8 mouse cellular contexts compared by ENCODE assay signal in the genomic region with DNA sequence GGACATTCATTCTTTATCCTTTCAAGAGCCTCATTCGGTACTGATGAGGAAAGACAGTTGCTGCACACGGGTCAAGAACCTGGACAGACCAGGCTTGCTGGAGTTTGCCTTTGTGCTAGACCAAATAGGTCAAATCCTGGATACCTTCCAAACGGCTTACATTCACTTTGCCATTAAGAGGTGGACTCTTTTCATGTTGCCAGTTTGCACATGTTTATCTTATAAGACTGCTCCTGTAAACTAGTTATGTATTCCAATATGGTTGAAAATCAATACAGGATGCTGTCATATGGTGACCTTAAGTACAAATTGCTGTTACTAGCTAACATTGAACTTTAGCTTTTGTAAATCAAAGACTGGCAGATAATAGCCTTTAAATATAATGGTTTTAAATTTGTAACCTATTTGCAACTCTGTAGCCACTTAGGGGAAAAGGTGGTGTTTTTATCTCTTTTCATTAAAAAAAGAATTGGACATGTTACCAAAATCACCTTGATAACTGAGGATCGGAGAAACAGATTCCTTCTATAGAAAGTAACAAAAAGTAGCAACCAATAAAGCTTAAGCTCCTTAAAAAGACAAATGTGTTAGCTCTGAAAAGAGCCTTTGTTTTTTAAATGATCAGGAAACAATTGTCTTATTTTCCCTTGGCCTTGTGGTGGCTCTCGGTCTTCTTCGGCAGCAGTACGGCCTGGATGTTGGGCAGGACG. TPM values are rescaled to one million over a fixed set of nuclear protein-coding genes. Genes with fewer than 3 reads are reported as not detected.
DNase-seq lines count a peak whose midpoint lies in the region; ATAC-seq and TF ChIP-seq lines count a peak whose summit lies in the region.

No protein-coding gene starts in this region.

- H3K27me3 ChIP-seq in heart, embryonic 10.5 days (ENCODE audit: insufficient read depth, poor library complexity, severe bottlenecking) = no peaks in the 10 kb centered on the region
- no peaks in the 10 kb centered on the region for H3K27me3 ChIP-seq in forebrain, postnatal 0 days (ENCODE audit: insufficient read depth, low read length)
- no peaks in the 10 kb centered on the region for H3K27me3 ChIP-seq in liver, embryonic 14.5 days (ENCODE audit: control insufficient read depth, insufficient read depth, low read length)
- H3K27me3 ChIP-seq in testis, adult 2 months (ENCODE audit: control insufficient read depth, insufficient read depth, low read length) = no peaks in the 10 kb centered on the region

- H3K4me3 ChIP-seq in heart, embryonic 10.5 days = peak overlapping the region; percentile 54
- peak overlapping the region; percentile 39 for H3K4me3 ChIP-seq in forebrain, postnatal 0 days (ENCODE audit: low read depth, low read length)
- H3K4me3 ChIP-seq in liver, embryonic 14.5 days (ENCODE audit: insufficient read depth in 1 of 2, low read depth in 2 of 2, low read length in 2 of 2) = peak overlapping the region; percentile 56 to 69
- H3K4me3 ChIP-seq in testis, adult 2 months (ENCODE audit: control insufficient read depth, low read depth, low read length) = peak overlapping the region; percentile 73

- 12% methylated on average over 8 of the region's 8 CpGs for WGBS in heart, embryonic 10.5 days
- 2% methylated on average over 8 of the region's 8 CpGs for WGBS in forebrain, postnatal 0 days
- WGBS in liver, embryonic 14.5 days (ENCODE audit: insufficient replicate concordance) = 4% methylated on average over 8 of the region's 8 CpGs

- H3K4me1 ChIP-seq in heart, embryonic 10.5 days = peaks cover 28% of the 10 kb centered on the region
- peaks cover 17% of the 10 kb centered on the region for H3K4me1 ChIP-seq in forebrain, postnatal 0 days (ENCODE audit: insufficient read depth)
- H3K4me1 ChIP-seq in liver, embryonic 14.5 days (replicated peaks; ENCODE audit: control insufficient read depth in 2 of 2, insufficient read depth in 2 of 2, low read length in 1 of 2) = peaks cover 28 to 32% of the 10 kb centered on the region in 2 experiments
- peaks cover 7% of the 10 kb centered on the region for H3K4me1 ChIP-seq in testis, adult 2 months (ENCODE audit: control insufficient read depth, insufficient read depth, low read length)

- H3K9me3 ChIP-seq in heart, embryonic 10.5 days = no peaks in the 10 kb centered on the region
- no peaks in the 10 kb centered on the region for H3K9me3 ChIP-seq in forebrain, postnatal 0 days (ENCODE audit: low read length)
- no peaks in the 10 kb centered on the region for H3K9me3 ChIP-seq in liver, embryonic 14.5 days (ENCODE audit: control insufficient read depth, low read length)

- TF ChIP-seq POLR2A in testis, adult 2 months (IDR thresholded peaks at IDR 0.05; ENCODE audit: control insufficient read depth, low read depth, low read length) = no peak

- H3K4me2 ChIP-seq in forebrain, postnatal 0 days (ENCODE audit: low read depth) = peak overlapping the region; percentile 62
- peak overlapping the region; percentile 90 for H3K4me2 ChIP-seq in liver, embryonic 14.5 days (ENCODE audit: low read depth)

- no peaks in the 10 kb centered on the region for H3K36me3 ChIP-seq in heart, embryonic 10.5 days
- H3K36me3 ChIP-seq in forebrain, postnatal 0 days (ENCODE audit: insufficient read depth) = no peaks in the 10 kb centered on the region
- no peaks in the 10 kb centered on the region for H3K36me3 ChIP-seq in liver, embryonic 14.5 days (replicated peaks; ENCODE audit: control insufficient read depth, insufficient read depth, low read depth)
- no peaks in the 10 kb centered on the region for H3K36me3 ChIP-seq in testis, adult 2 months (ENCODE audit: control insufficient read depth, insufficient read depth, low read length)

- ATAC-seq in forebrain, postnatal 0 days = no peak
- ATAC-seq in liver, embryonic 14.5 days (ENCODE audit: insufficient read depth) = no peak

- TF ChIP-seq EP300 in liver, embryonic 14.5 days (IDR thresholded peaks at IDR 0.05; ENCODE audit: low read depth) = 0 out of 2 replicates have a peak, but pooled peaks have one; percentile 30

- no peak for TF ChIP-seq CTCF in forebrain, postnatal 0 days (IDR thresholded peaks at IDR 0.05; ENCODE audit: low read depth)
- TF ChIP-seq CTCF in liver, embryonic 14.5 days (IDR thresholded peaks at IDR 0.05; ENCODE audit: low read depth) = no peak
- TF ChIP-seq CTCF in testis, adult 2 months (IDR thresholded peaks at IDR 0.05; ENCODE audit: control insufficient read depth, insufficient read depth, insufficient replicate concordance, low read depth, low read length) = no peak

- DNase-seq in heart, embryonic 10.5 days (ENCODE audit: low spot score) = peak; percentile 50
- no peak for DNase-seq in heart, adult 9 months (ENCODE audit: low spot score in 2 of 2)
- peak; percentile 56 for DNase-seq in NIH3T3 (ENCODE audit: low read depth)
- no peak for DNase-seq in forebrain, postnatal 0 days
- peak in 1 of 3 experiments; percentile 64 for DNase-seq in liver, embryonic 14.5 days (ENCODE audit: low read depth in 3 of 3, low spot score in 3 of 3)
- DNase-seq in right cerebral cortex, postnatal 36 days (ENCODE audit: low spot score in 2 of 2) = no peak
- DNase-seq in cerebellum, adult 18-20 months = no peak

- peak overlapping the region; percentile 84 for H3K27ac ChIP-seq in heart, embryonic 10.5 days
- H3K27ac ChIP-seq in forebrain, postnatal 0 days (ENCODE audit: low read depth, low read length) = peak overlapping the region; percentile 58; the same call in 1 of the 2 replicates
- H3K27ac ChIP-seq in liver, embryonic 14.5 days = peak overlapping the region; percentile 95
- H3K27ac ChIP-seq in testis, adult 2 months (ENCODE audit: control insufficient read depth, insufficient read depth, low read depth, low read length) = peak overlapping the region; percentile 74

- H3K9ac ChIP-seq in forebrain, postnatal 0 days = 0 out of 2 replicates have a peak overlapping the region, but pooled peaks have one; percentile 33
- peak overlapping the region; percentile 96 for H3K9ac ChIP-seq in liver, embryonic 14.5 days (replicated peaks)

RNA-seq across cellular contexts. Expression of a gene that starts 0.7 kb away (rescaled TPM):
- polyA plus RNA-seq in heart, embryonic 10.5 days (2016; fragmentation: Nextera tagmentation; extraction: Ambion mirVana) = 4.6 and 7.6 TPM in 2 replicates
- total RNA-seq in forebrain, postnatal 0 days (2014; rRNA removed) = 143 and 154 TPM in 2 replicates
- polyA plus RNA-seq in forebrain, postnatal 0 days (2015; fragmentation: Nextera tagmentation; extraction: Ambion mirVana) = 1.1 and 1.6 TPM in 2 replicates
- 10.9 and 22.9 TPM in 2 replicates for polyA plus RNA-seq in liver, embryonic 14.5 days (2012; rRNA removed)
- polyA plus RNA-seq in liver, embryonic 14.5 days (2014; fragmentation: Nextera tagmentation; extraction: Ambion mirVana) = 12.7 and 14.7 TPM in 2 replicates
- 1.8 and 2.1 TPM in 2 replicates for polyA plus RNA-seq in testis, adult 2 months (2012; rRNA removed)

RNA-seq across cellular contexts. Expression of a gene that starts 0.9 kb away (rescaled TPM):
- polyA plus RNA-seq in heart, embryonic 10.5 days (2016; fragmentation: Nextera tagmentation; extraction: Ambion mirVana) = 1.00 and 1.6 TPM in 2 replicates
- total RNA-seq in forebrain, postnatal 0 days (2014; rRNA removed) = 46.4 and 70.5 TPM in 2 replicates
- polyA plus RNA-seq in forebrain, postnatal 0 days (2015; fragmentation: Nextera tagmentation; extraction: Ambion mirVana) = 0.28 TPM in 1 of 2 replicates, not detected in the other
- 2.6 and 4.2 TPM in 2 replicates for polyA plus RNA-seq in liver, embryonic 14.5 days (2012; rRNA removed)
- 3.0 and 4.1 TPM in 2 replicates for polyA plus RNA-seq in liver, embryonic 14.5 days (2014; fragmentation: Nextera tagmentation; extraction: Ambion mirVana)
- 155 and 156 TPM in 2 replicates for polyA plus RNA-seq in testis, adult 2 months (2012; rRNA removed)

RNA-seq across cellular contexts. Expression of a gene that starts 3.2 kb away (rescaled TPM):
- polyA plus RNA-seq in heart, embryonic 10.5 days (2016; fragmentation: Nextera tagmentation; extraction: Ambion mirVana) = 51.2 and 119 TPM in 2 replicates
- 282 and 291 TPM in 2 replicates for total RNA-seq in forebrain, postnatal 0 days (2014; rRNA removed)
- polyA plus RNA-seq in forebrain, postnatal 0 days (2015; fragmentation: Nextera tagmentation; extraction: Ambion mirVana) = 20.0 and 34.1 TPM in 2 replicates
- 37.6 and 93.8 TPM in 2 replicates for polyA plus RNA-seq in liver, embryonic 14.5 days (2012; rRNA removed)
- polyA plus RNA-seq in liver, embryonic 14.5 days (2014; fragmentation: Nextera tagmentation; extraction: Ambion mirVana) = 299 and 331 TPM in 2 replicates
- polyA plus RNA-seq in testis, adult 2 months (2012; rRNA removed) = 5.8 and 7.4 TPM in 2 replicates

RNA-seq across cellular contexts. Expression of a gene that starts 5.9 kb away (rescaled TPM):
- 12.2 and 12.8 TPM in 2 replicates for polyA plus RNA-seq in heart, embryonic 10.5 days (2016; fragmentation: Nextera tagmentation; extraction: Ambion mirVana)
- total RNA-seq in forebrain, postnatal 0 days (2014; rRNA removed) = 140 and 182 TPM in 2 replicates
- 4.0 and 4.7 TPM in 2 replicates for polyA plus RNA-seq in forebrain, postnatal 0 days (2015; fragmentation: Nextera tagmentation; extraction: Ambion mirVana)
- 8.2 and 9.4 TPM in 2 replicates for polyA plus RNA-seq in liver, embryonic 14.5 days (2012; rRNA removed)
- polyA plus RNA-seq in liver, embryonic 14.5 days (2014; fragmentation: Nextera tagmentation; extraction: Ambion mirVana) = 19.7 and 20.6 TPM in 2 replicates
- polyA plus RNA-seq in testis, adult 2 months (2012; rRNA removed) = 0.36 TPM in 1 of 2 replicates, not detected in the other

RNA-seq across cellular contexts. Expression of a gene that starts 23.7 kb away (rescaled TPM):
- polyA plus RNA-seq in heart, embryonic 10.5 days (2016; fragmentation: Nextera tagmentation; extraction: Ambion mirVana) = 9.9 and 15.1 TPM in 2 replicates
- 214 and 268 TPM in 2 replicates for total RNA-seq in forebrain, postnatal 0 days (2014; rRNA removed)
- 4.6 and 5.2 TPM in 2 replicates for polyA plus RNA-seq in forebrain, postnatal 0 days (2015; fragmentation: Nextera tagmentation; extraction: Ambion mirVana)
- 13.1 and 13.4 TPM in 2 replicates for polyA plus RNA-seq in liver, embryonic 14.5 days (2012; rRNA removed)
- 16.9 and 21.6 TPM in 2 replicates for polyA plus RNA-seq in liver, embryonic 14.5 days (2014; fragmentation: Nextera tagmentation; extraction: Ambion mirVana)
- 28.8 and 32.6 TPM in 2 replicates for polyA plus RNA-seq in testis, adult 2 months (2012; rRNA removed)

Comparison
In these comparisons a context has a peak if more than half of its experiments do, and no peak if none do; other contexts are left out.
1. DNase-seq: peak in heart, embryonic 10.5 days (single experiment) and NIH3T3 (single experiment); none in heart, adult 9 months (0 of 2), forebrain, postnatal 0 days (single experiment), right cerebral cortex, postnatal 36 days (0 of 2) and cerebellum, adult 18-20 months (0 of 2).
2. RNA of a gene that starts 0.9 kb away (polyA plus RNA-seq): 155 to 156 TPM in testis, adult 2 months; 2.6 to 4.2 TPM in liver, embryonic 14.5 days, 1.00 to 1.6 TPM in heart, embryonic 10.5 days and 0.28 TPM in forebrain, postnatal 0 days; every median in the first group is over 10 times any median in the second.
3. Peak in every context shown above with its lines, with median percentiles within 50 percentile points of each other: H3K27ac ChIP-seq and H3K4me3 ChIP-seq.